Mouse (Mus musculus) liver, embryonic 14.5 days (tissue): ENCODE measurements around the gene Pnpla3. TPM values are rescaled to one million over a fixed set of nuclear protein-coding genes. Genes with fewer than 3 reads are reported as not detected.

Experiments used
- ATAC-seq: fragments of 200-750 bp; cut with Nextera tagmentation; 2 replicates; pipeline ENCODE4 v1.8.0; 2017; ENCODE audit warnings: moderate number of reproducible peaks, mild to moderate bottlenecking, moderate library complexity; ENCODE audit not compliant: insufficient read depth
- DNase-seq, 3 experiments: peaks; one replicate each; pipeline ENCODE4 v3.0.0-alpha.2; 2012 to 2013; ENCODE audit warnings: low read depth in 3 of 3, low spot score in 3 of 3
- H3K27ac ChIP-seq: fragments of 300-500 bp; sonication (generic); 2 replicates; pipeline ENCODE4 v1.5.1; 2014; ENCODE audit warnings: moderate library complexity, mild to moderate bottlenecking, control low read depth, inconsistent platforms
- H3K27me3 ChIP-seq: fragments of 300-500 bp; sonication (generic); 2 replicates; pipeline ENCODE4 v1.6.1; 2014; ENCODE audit warnings: mild to moderate bottlenecking, low read length, moderate library complexity; ENCODE audit not compliant: control insufficient read depth, insufficient read depth
- H3K36me3 ChIP-seq: fragments of 300-500 bp; sonication (generic); replicated peaks from 2 replicates; pipeline ENCODE4 v1.6.1; 2014; ENCODE audit warnings: low read depth; ENCODE audit not compliant: control insufficient read depth, insufficient read depth
- H3K4me1 ChIP-seq, 2 experiments: fragments of 200-500 bp in 1 of 2; fragments of 300-500 bp in 1 of 2; sonication (generic) in 1 of 2; replicated peaks; 2 replicates each; pipeline ENCODE4 v1.6.1; 2012 to 2014; ENCODE audit warnings: antibody characterized with exemption in 1 of 2, inconsistent platforms in 1 of 2, low read length in 1 of 2; ENCODE audit not compliant: control insufficient read depth in 2 of 2, insufficient read depth in 2 of 2
- H3K4me2 ChIP-seq: fragments of 300-500 bp; sonication (generic); 2 replicates; pipeline ENCODE4 v1.6.1; 2014; ENCODE audit warnings: low read depth, mild to moderate bottlenecking, control low read depth, moderate library complexity
- H3K4me3 ChIP-seq, 2 experiments: fragments of 200-500 bp in 1 of 2; fragments of 300-500 bp in 1 of 2; sonication (generic) in 1 of 2; 2 replicates each; pipeline ENCODE4 v1.5.1; 2012 to 2014; ENCODE audit warnings: low read depth in 2 of 2, low read length in 2 of 2, mild to moderate bottlenecking in 2 of 2, control low read depth in 1 of 2, inconsistent platforms in 1 of 2, moderate library complexity in 1 of 2; ENCODE audit not compliant: insufficient read depth in 1 of 2
- H3K9ac ChIP-seq: fragments of 300-500 bp; sonication (generic); replicated peaks from 2 replicates; pipeline ENCODE4 v1.6.1; 2014; ENCODE audit warnings: mild to moderate bottlenecking, control low read depth, moderate library complexity
- H3K9me3 ChIP-seq: fragments of 300-500 bp; sonication (generic); 2 replicates; pipeline ENCODE4 v1.6.1; 2016; ENCODE audit warnings: low read length, mixed read lengths; ENCODE audit not compliant: control insufficient read depth
- CTCF ChIP-seq: IDR thresholded peaks from 2 replicates; pipeline ENCODE4 v1.5.1; 2016; ENCODE audit warnings: antibody characterized with exemption, low read depth, control low read depth
- EP300 ChIP-seq: IDR thresholded peaks from 2 replicates; pipeline ENCODE4 v1.6.1; 2016; ENCODE audit warnings: antibody characterized with exemption, low read depth
- WGBS: fragments of 180-500 bp; shearing (Covaris S2); extraction: QIAGEN DNeasy Blood & Tissue Kit; methylation state at CpG from one replicate; pipeline ENCODE4 v1.1.7; 2014; ENCODE audit not compliant: insufficient replicate concordance; 5-methylcytosine and 5-hydroxymethylcytosine counted together
- polyA plus RNA-seq, 2 experiments: library from polyadenylated mRNA; depleted of rRNA in 1 of 2; stranded (reverse) in 1 of 2; unstranded in 1 of 2; fragments of >200 nt; fragmentation: Nextera tagmentation in 1 of 2; extraction: Ambion mirVana in 1 of 2; gene quantifications; 2 replicates each; pipeline versions ENCODE4 v1.2.1 to v1.2.3; 2012 to 2014

The Pnpla3 gene
- polyA plus RNA-seq, 2 experiments = 0.72 to 4.0 TPM

DNA sequence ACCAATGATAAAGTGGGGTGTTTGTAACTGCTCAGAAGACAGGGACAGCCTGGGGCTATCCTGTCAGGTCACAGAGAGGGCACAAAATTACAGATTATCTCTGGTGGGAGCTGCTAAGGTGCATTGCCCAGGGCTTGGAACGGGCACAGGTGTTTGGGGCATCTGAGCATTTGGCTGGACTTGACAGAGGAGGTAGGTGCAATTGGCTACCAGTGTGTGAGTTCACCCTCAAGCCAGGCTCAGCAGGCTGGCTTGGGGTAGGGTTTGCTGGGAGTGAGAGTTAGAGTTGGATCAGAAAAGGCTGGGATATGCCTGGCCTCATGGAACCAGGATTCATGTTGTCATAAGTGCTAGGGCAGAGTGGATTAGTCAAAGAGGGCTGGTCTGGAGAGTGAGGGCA is 1.9 kb downstream of the Pnpla3 start:
- H3K9ac ChIP-seq = no peak overlapping the region
- DNase-seq = no peak
- peaks cover 0 to 4% of the 10 kb centered on the region in 2 experiments; a peak in 2 of 4 replicates for H3K4me1 ChIP-seq
- no peak overlapping the region for H3K4me3 ChIP-seq
- 48% methylated on average over 1 of the region's 1 CpGs for WGBS
- no peak for ATAC-seq
- peaks cover 16% of the 10 kb centered on the region for H3K27me3 ChIP-seq
- TF ChIP-seq CTCF = no peak
- no peak for TF ChIP-seq EP300
- H3K9me3 ChIP-seq = no peaks in the 10 kb centered on the region
- H3K4me2 ChIP-seq = peak overlapping the region; percentile 34; the same call in 1 of the 2 replicates
- no peaks in the 10 kb centered on the region for H3K36me3 ChIP-seq
- H3K27ac ChIP-seq = no peak overlapping the region

DNA sequence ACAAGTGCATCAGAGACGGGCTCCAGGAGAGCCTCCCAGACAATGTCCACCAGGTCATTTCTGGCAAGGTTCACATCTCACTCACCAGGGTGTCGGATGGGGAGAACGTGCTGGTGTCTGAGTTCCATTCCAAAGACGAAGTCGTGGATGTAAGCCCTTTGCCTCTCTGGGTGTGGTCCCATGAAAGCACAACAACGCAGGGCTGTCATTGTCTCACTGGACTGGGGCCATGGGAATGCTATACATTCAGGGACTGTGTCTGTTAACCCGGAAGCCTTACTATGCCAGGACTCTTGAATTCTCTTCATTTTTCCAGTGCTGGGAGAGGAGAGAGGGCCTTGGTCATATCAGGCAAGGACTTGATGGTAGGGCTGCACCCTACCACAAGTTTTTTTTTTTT is 3.5 kb downstream of the Pnpla3 start:
- WGBS = 70% methylated on average over 7 of the region's 7 CpGs
- no peak overlapping the region for H3K9ac ChIP-seq

DNA sequence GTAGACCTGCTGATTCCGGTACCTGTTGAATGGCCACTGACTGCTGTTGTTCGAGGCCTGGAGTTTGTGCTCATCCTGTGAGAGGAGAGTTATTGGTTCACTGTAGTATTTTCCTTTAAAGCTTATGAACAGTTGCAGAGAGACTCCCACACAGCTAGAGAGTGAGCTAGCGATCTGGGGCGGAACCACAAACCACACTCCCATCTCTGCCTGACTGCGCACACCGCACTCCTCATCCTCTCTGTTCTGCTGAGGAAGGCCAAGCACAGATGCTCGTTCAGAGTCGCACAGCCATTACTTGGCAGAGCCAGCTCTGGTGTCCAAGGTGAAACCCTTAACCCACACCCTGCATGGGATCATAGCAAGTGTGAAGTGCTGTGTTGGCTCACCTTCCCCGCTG is 11.1 kb downstream of the Pnpla3 start:
- H3K4me1 ChIP-seq = peaks cover 0 to 6% of the 10 kb centered on the region in 2 experiments; a peak in 2 of 4 replicates
- H3K27me3 ChIP-seq = no peaks in the 10 kb centered on the region
- ATAC-seq (no peak), DNase-seq (no peak)
- 75% methylated on average over 9 of the region's 9 CpGs for WGBS
- H3K4me3 ChIP-seq = no peak overlapping the region
- H3K9me3 ChIP-seq = no peaks in the 10 kb centered on the region
- H3K4me2 ChIP-seq = no peak overlapping the region
- H3K36me3 ChIP-seq = no peaks in the 10 kb centered on the region
- no peak overlapping the region for H3K9ac ChIP-seq
- TF ChIP-seq CTCF = no peak
- no peak for TF ChIP-seq EP300
- no peak overlapping the region for H3K27ac ChIP-seq

More for the DNA sequence above, 3.5 kb downstream of the Pnpla3 start:
- Histone ChIP-seq H3K4me2 (no peak overlapping the region), H3K27ac (no peak overlapping the region), H3K4me1 (peaks cover 0 to 4% of the 10 kb centered on the region in 2 experiments; a peak in 2 of 4 replicates), H3K27me3 (peaks cover 16% of the 10 kb centered on the region), H3K4me3 (no peak overlapping the region), H3K36me3 (no peaks in the 10 kb centered on the region), H3K9me3 (no peaks in the 10 kb centered on the region)
- ATAC-seq = no peak
- DNase-seq = no peak
- no peak for TF ChIP-seq EP300
- TF ChIP-seq CTCF = no peak

DNA sequence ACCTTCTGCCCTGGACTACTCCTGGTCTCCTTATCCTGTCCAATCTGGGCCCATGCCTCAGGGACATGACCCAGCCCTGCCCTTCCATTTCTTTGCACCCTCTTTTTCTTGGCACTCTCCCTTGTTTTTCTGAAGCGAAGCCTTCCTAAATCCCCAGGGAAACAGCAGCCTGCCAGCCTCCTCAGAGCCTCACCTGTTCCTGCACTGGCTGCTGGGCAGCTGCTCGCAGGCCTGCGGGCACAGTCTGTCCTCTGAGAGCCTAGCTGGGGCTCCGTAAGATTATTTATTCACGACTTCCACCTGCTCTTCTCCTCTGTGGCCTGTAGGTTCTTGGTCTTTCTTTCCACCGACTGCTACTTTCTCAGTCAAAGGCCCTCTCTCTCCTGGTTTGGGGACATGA is 14.4 kb downstream of the Pnpla3 start:
- Histone ChIP-seq H3K27me3 (no peaks in the 10 kb centered on the region), H3K9ac (no peak overlapping the region), H3K4me1 (peaks cover 0 to 12% of the 10 kb centered on the region in 2 experiments; a peak in 2 of 4 replicates), H3K4me2 (no peak overlapping the region), H3K36me3 (no peaks in the 10 kb centered on the region), H3K27ac (no peak overlapping the region), H3K4me3 (no peak overlapping the region), H3K9me3 (no peaks in the 10 kb centered on the region)
- ATAC-seq (no peak), DNase-seq (no peak)
- TF ChIP-seq EP300 = no peak
- no peak for TF ChIP-seq CTCF
- 57% methylated on average over 6 of the region's 6 CpGs for WGBS

DNA sequence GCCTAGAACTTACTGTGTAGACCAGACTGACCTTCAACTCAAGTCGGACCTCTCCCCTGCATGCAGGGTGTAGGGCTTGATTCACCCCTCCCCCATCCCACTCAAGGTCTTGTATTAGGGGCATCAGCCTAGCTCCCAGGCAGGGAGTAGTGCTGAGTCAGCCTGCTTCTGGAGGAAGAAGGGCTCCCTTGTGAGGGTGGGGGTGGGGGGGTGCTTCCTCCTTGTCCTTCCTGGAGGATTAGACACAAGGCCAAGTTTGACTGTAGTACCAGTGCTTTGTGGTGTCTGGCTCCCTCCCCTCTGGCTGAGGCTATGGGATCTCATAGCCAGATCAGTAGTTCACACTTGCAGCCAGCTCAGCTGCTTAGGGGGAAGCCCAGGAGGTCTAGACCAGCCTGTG is 16.3 kb downstream of the Pnpla3 start:
- no peak overlapping the region for H3K27ac ChIP-seq
- DNase-seq = no peak
- H3K27me3 ChIP-seq = no peaks in the 10 kb centered on the region
- no peaks in the 10 kb centered on the region for H3K9me3 ChIP-seq
- no peak overlapping the region for H3K9ac ChIP-seq
- TF ChIP-seq CTCF (no peak), EP300 (no peak)
- peak; percentile 52; the same call in 1 of the 2 replicates for ATAC-seq
- WGBS = 6% methylated on average over 1 of the region's 1 CpGs
- no peak overlapping the region for H3K4me2 ChIP-seq
- H3K4me1 ChIP-seq = peaks cover 0 to 12% of the 10 kb centered on the region in 2 experiments; a peak in 2 of 4 replicates
- H3K4me3 ChIP-seq = no peak overlapping the region
- H3K36me3 ChIP-seq = no peaks in the 10 kb centered on the region
